Mouse (Mus musculus) bone marrow, adult 2 months (tissue): ENCODE measurements around the gene Tecr.

Source experiments
- CTCF ChIP-seq: fragments of 200-500 bp; IDR thresholded peaks from 2 replicates; pipeline ENCODE4 v1.5.1; 2011; ENCODE audit warnings: low read length, control low read depth; ENCODE audit not compliant: control insufficient read depth, insufficient read depth
- POLR2A ChIP-seq: fragments of 200-500 bp; IDR thresholded peaks from 2 replicates; pipeline ENCODE4 v1.6.1; 2011; ENCODE audit warnings: low read depth, mild to moderate bottlenecking, control low read depth, low read length, borderline replicate concordance; ENCODE audit not compliant: control insufficient read depth

DNA sequence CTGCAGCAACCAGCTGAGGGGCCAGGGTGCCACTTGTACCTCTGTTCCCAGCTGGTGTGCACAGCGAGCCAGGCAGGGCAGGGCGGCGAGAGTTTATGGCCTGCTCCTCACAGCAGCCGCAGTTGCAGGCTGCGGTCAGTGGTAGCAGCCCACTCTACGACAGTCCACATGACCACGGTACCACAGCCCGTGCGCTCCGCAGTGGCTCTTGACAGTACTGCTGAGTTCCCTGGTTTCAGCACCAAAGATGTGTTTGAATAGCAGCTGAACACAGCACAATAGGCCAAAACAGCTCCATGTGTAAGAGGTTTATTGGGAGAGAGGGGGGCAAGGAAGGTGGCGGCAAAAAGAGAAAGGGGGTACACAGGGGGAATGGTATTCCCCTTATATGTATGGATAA lies 39.7 kb upstream of the Tecr start:
- TF ChIP-seq CTCF, result no peak
- no peak for TF ChIP-seq POLR2A
